Mouse (Mus musculus) embryonic facial prominence, embryonic 12.5 days (tissue): ENCODE measurements at regions not wholly inside any gene's neighbourhood (a gene's known extent, or its start where the extent isn't known, plus 50 kb on each side); places are given as distances from the start of the nearest gene placed in this dataset.

Experiments
- ATAC-seq: fragments of 200-750 bp; cut with Nextera tagmentation; 2 replicates; pipeline ENCODE4 v1.8.0; 2017; ENCODE audit not compliant: insufficient number of reproducible peaks, insufficient read depth, low FRiP score, low TSS enrichment
- H3K27ac ChIP-seq: fragments of 300-500 bp; sonication (generic); 2 replicates; pipeline ENCODE4 v1.5.1; 2016; ENCODE audit warnings: mild to moderate bottlenecking
- H3K27me3 ChIP-seq: fragments of 300-500 bp; sonication (generic); 2 replicates; pipeline ENCODE4 v1.6.1; 2016; ENCODE audit warnings: mild to moderate bottlenecking, moderate library complexity
- H3K36me3 ChIP-seq: fragments of 300-500 bp; sonication (generic); 2 replicates; pipeline ENCODE4 v1.6.1; 2016; ENCODE audit warnings: mild to moderate bottlenecking
- H3K4me1 ChIP-seq: fragments of 300-500 bp; sonication (generic); 2 replicates; pipeline ENCODE4 v1.6.1; 2016
- H3K4me2 ChIP-seq: fragments of 300-500 bp; sonication (generic); replicated peaks from 2 replicates; pipeline ENCODE4 v1.6.1; 2016; ENCODE audit warnings: mild to moderate bottlenecking, moderate library complexity
- H3K4me3 ChIP-seq: fragments of 300-500 bp; sonication (generic); 2 replicates; pipeline ENCODE4 v1.5.1; 2016; ENCODE audit warnings: mild to moderate bottlenecking
- H3K9ac ChIP-seq: fragments of 300-500 bp; sonication (generic); 2 replicates; pipeline ENCODE4 v1.6.1; 2016; ENCODE audit warnings: mild to moderate bottlenecking, moderate library complexity
- H3K9me3 ChIP-seq: fragments of 300-500 bp; sonication (generic); 2 replicates; pipeline ENCODE4 v1.6.1; 2016; ENCODE audit warnings: mild to moderate bottlenecking, moderate library complexity
- WGBS: fragments of 180-500 bp; shearing (Covaris S2); methylation state at CpG from one replicate; pipeline ENCODE4 v1.1.7; 2016; 5-methylcytosine and 5-hydroxymethylcytosine counted together

GRCm38 (mm10) chr8:98572597-98573514 is 843.4 kb downstream of the Cdh8 start:
- no peak for ATAC-seq
- WGBS, result 62% methylated on average over 6 of the region's 6 CpGs

DNA sequence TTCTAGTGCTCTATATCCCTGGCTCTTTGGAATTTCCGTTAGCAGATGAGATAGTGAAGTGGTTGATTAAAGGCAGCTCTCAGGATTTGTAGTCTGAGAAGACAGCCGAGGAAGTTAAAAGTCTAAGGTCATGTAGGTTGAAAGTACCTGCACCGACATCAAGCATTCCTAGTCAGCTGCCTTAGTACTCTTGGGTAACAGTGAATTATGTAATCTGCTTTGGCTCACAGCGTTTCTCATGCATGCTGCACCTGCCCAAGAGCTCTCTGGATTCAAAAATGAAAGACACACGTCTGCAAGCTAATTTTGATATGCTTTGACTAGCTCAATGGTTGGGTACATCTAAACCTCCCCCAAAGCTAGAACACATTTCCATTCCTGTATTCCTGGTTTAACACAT is 849.6 kb downstream of the Cdh8 start:
- 61% methylated on average over 5 of the region's 5 CpGs for WGBS
- Histone ChIP-seq H3K27me3 (no peaks in the 10 kb centered on the region), H3K27ac (no peak overlapping the region), H3K4me1 (no peaks in the 10 kb centered on the region), H3K36me3 (no peaks in the 10 kb centered on the region), H3K4me2 (no peak overlapping the region), H3K9ac (no peak overlapping the region), H3K4me3 (no peak overlapping the region), H3K9me3 (no peaks in the 10 kb centered on the region)
- ATAC-seq, result no peak

More at GRCm38 (mm10) chr8:98572597-98573514, 843.4 kb downstream of the Cdh8 start:
- Histone ChIP-seq H3K4me2 (no peak overlapping the region), H3K4me1 (no peaks in the 10 kb centered on the region), H3K9ac (no peak overlapping the region), H3K27me3 (no peaks in the 10 kb centered on the region), H3K27ac (no peak overlapping the region), H3K4me3 (no peak overlapping the region), H3K36me3 (no peaks in the 10 kb centered on the region), H3K9me3 (no peaks in the 10 kb centered on the region)

- no peak overlapping the region for H3K27ac ChIP-seq
- H3K36me3 ChIP-seq, result no peaks in the 10 kb centered on the region
- ATAC-seq, result no peak
- H3K9ac ChIP-seq, result no peak overlapping the region
- no peaks in the 10 kb centered on the region for H3K4me1 ChIP-seq
- no peaks in the 10 kb centered on the region for H3K9me3 ChIP-seq
- WGBS, result 79% methylated on average over 4 of the region's 4 CpGs
- no peaks in the 10 kb centered on the region for H3K27me3 ChIP-seq
- no peak overlapping the region for H3K4me2 ChIP-seq
- H3K4me3 ChIP-seq, result no peak overlapping the region
These were observed 897.8 kb downstream of the Cdh8 start for GRCm38 (mm10) chr8:98518459-98518858.

DNA sequence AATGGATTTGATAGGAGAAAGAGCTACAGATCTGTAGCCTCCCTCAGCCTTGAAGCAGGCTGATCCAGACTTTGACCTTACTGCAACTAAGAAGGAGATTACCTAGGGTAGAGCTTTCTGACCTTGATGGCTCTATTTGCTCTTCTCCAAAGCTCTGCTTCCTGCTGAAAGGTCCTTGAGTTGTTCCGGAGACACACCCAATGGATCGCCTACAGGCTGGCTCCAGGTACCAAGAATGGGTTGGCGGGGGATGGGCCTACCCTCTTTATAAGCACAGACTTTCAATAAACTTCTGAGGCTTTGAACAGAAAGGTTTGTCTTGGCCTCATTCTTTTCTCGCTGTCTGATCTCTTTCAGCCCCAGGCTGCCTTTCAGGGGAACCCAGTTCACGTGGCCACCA is 901.0 kb downstream of the Cdh8 start:
- H3K36me3 ChIP-seq, result no peaks in the 10 kb centered on the region
- no peak overlapping the region for H3K4me3 ChIP-seq
- H3K9ac ChIP-seq, result no peak overlapping the region
- no peak overlapping the region for H3K27ac ChIP-seq
- no peak overlapping the region for H3K4me2 ChIP-seq
- H3K4me1 ChIP-seq, result no peaks in the 10 kb centered on the region
- 79% methylated on average over 5 of the region's 5 CpGs for WGBS
- ATAC-seq, result no peak
- H3K27me3 ChIP-seq, result no peaks in the 10 kb centered on the region
- H3K9me3 ChIP-seq, result no peaks in the 10 kb centered on the region

DNA sequence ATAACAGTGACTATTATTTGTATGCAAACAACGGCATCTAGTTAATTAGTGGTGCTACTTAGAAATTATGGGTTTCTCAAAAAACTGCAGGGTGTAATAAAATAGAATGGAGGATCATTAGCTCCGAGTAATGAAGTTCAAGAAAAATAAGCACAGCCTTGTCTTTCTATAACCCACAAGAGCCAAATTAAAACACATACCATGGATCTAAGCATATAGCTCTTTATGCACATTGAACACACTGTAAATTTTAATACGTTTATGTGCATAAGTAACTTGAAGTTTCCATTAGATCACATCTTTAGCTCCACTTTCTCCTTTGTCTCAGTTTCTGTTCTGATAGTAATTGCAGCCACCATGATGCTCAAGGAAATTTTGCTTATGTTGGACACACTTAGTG is 919.5 kb downstream of the Cdh8 start:
- H3K27me3 ChIP-seq, result no peaks in the 10 kb centered on the region
- no peak overlapping the region for H3K9ac ChIP-seq
- no peak overlapping the region for H3K4me3 ChIP-seq
- no peaks in the 10 kb centered on the region for H3K4me1 ChIP-seq
- H3K9me3 ChIP-seq, result no peaks in the 10 kb centered on the region
- H3K27ac ChIP-seq, result no peak overlapping the region
- H3K36me3 ChIP-seq, result no peaks in the 10 kb centered on the region
- no peak overlapping the region for H3K4me2 ChIP-seq
- WGBS, result 85% methylated on average over 3 of the region's 3 CpGs
- ATAC-seq, result no peak

DNA sequence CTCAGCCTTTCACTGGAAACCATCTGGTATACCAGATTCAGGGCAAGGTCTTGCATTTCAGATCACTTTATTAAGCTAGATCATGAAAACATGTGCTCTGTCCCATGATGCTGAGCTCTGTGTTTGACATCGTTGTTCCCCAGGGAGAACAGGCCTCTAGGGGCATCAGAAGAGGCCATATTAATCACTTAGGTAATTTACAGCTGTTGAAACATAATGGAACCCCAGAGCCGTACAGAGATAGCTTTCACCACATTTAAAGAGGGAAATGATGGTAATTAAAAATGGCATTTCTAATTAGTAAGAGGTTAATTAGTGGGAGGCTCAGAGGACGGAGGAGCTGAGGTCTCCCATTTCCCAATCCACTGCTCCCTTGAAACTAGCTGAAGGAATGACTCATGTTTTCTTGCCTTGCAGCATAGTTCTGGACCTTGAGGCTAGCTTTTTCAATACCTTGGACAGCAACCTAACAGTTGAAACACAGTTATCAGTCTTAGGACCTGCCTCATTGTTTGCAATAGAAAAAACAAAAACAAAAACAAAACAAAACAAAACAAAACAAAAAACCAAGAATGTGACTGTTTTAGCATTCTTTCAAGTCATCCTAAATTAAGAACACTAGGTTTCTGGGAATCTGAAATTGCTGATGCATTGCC is 952.8 kb downstream of the Cdh8 start:
- Histone ChIP-seq H3K4me2 (no peak overlapping the region), H3K27me3 (no peaks in the 10 kb centered on the region), H3K36me3 (no peaks in the 10 kb centered on the region), H3K9me3 (no peaks in the 10 kb centered on the region), H3K9ac (no peak overlapping the region), H3K27ac (no peak overlapping the region), H3K4me1 (no peaks in the 10 kb centered on the region), H3K4me3 (no peak overlapping the region)
- ATAC-seq, result no peak
- WGBS, result 46% methylated on average over 3 of the region's 3 CpGs

GRCm38 (mm10) chr8:98455539-98455938 is 960.7 kb downstream of the Cdh8 start:
- Histone ChIP-seq H3K4me3 (no peak overlapping the region), H3K36me3 (no peaks in the 10 kb centered on the region), H3K9ac (no peak overlapping the region), H3K27me3 (no peaks in the 10 kb centered on the region), H3K4me2 (no peak overlapping the region), H3K27ac (no peak overlapping the region), H3K9me3 (no peaks in the 10 kb centered on the region), H3K4me1 (no peaks in the 10 kb centered on the region)
- WGBS, result 85% methylated on average over 1 of the region's 1 CpGs
- no peak for ATAC-seq
